Mouse (Mus musculus): ENCODE data around the gene P2rx5. TPM values are rescaled to one million over a fixed set of nuclear protein-coding genes. Genes with fewer than 3 reads are reported as not detected.
A peak's percentile ranks its signal among the peaks of the same experiment; 100 is the strongest.

P2rx5 gene
- polyA plus RNA-seq, 1 experiment from 2014 or later: 0.42 TPM

- Histone ChIP-seq H3K9me3 (no peaks in the 10 kb centered on the region), H3K9ac (no peak overlapping the region), H3K4me3 (replicated peaks) (no peak overlapping the region), H3K36me3 (replicated peaks) (no peaks in the 10 kb centered on the region), H3K4me1 (peaks cover 7% of the 10 kb centered on the region), H3K27ac (no peak overlapping the region), H3K4me2 (no peak overlapping the region), H3K27me3 (no peaks in the 10 kb centered on the region)
- WGBS: 54% methylated on average over 7 of the region's 7 CpGs
- ATAC-seq (ENCODE audit: low FRiP score): no peak
Measured at GRCm38 (mm10) chr11:73146975-73147365, 13.3 kb upstream of the P2rx5 start.

DNA sequence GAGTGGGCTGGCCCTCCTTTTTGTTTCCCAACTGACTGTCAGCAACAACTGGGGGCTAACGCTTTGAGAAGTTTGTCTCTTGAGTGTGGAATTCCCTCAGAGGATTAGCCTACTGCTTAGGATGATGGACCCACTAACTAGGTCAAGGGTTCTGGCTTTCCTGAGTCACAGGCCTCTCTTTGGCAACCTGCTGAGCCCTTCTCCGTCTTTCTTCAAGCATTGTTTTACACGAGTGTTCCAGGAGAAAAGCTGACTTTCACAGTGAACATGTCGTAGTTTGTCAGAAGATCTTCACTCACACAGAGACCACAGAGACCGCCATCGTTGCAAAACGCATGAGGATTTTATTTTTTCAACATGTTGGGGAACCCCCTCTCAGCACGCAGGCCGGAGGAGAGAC lies 12.0 kb upstream of the P2rx5 start:
- Histone ChIP-seq H3K4me1 (peaks cover 7% of the 10 kb centered on the region), H3K27me3 (no peaks in the 10 kb centered on the region), H3K27ac (no peak overlapping the region), H3K9me3 (no peaks in the 10 kb centered on the region), H3K36me3 (replicated peaks) (no peaks in the 10 kb centered on the region), H3K4me2 (no peak overlapping the region), H3K9ac (no peak overlapping the region), H3K4me3 (replicated peaks) (no peak overlapping the region)
- 70% methylated on average over 9 of the region's 9 CpGs for WGBS
- no peak for ATAC-seq (ENCODE audit: low FRiP score)

- Histone ChIP-seq H3K4me2 (no peak overlapping the region), H3K9me3 (no peaks in the 10 kb centered on the region), H3K9ac (no peak overlapping the region), H3K4me1 (peaks cover 2% of the 10 kb centered on the region), H3K4me3 (replicated peaks) (no peak overlapping the region), H3K36me3 (replicated peaks) (no peaks in the 10 kb centered on the region), H3K27me3 (peaks cover 19% of the 10 kb centered on the region), H3K27ac (no peak overlapping the region)
- ATAC-seq (ENCODE audit: low FRiP score): no peak
- WGBS: 84% methylated on average over 6 of the region's 6 CpGs
Measured at GRCm38 (mm10) chr11:73155071-73155470, 5.2 kb upstream of the P2rx5 start.

GRCm38 (mm10) chr11:73160811-73161200 lies 585 bp downstream of the P2rx5 start:
- H3K36me3 ChIP-seq (replicated peaks): no peaks in the 10 kb centered on the region
- peak overlapping the region; percentile 42; the same call in 1 of the 2 replicates for H3K4me3 ChIP-seq (replicated peaks)
- H3K4me2 ChIP-seq: peak overlapping the region; percentile 73
- 18% methylated on average over 6 of the region's 6 CpGs for WGBS
- ATAC-seq (ENCODE audit: low FRiP score): no peak
- no peak overlapping the region for H3K27ac ChIP-seq
- H3K9me3 ChIP-seq: no peaks in the 10 kb centered on the region
- peaks cover 36% of the 10 kb centered on the region for H3K27me3 ChIP-seq
- peaks cover 8% of the 10 kb centered on the region for H3K4me1 ChIP-seq
- no peak overlapping the region for H3K9ac ChIP-seq

GRCm38 (mm10) chr11:73161616-73162015 lies 1.4 kb downstream of the P2rx5 start:
- ATAC-seq (ENCODE audit: low FRiP score): no peak
- Histone ChIP-seq H3K27me3 (peaks cover 36% of the 10 kb centered on the region), H3K27ac (no peak overlapping the region), H3K9me3 (no peaks in the 10 kb centered on the region), H3K36me3 (replicated peaks) (no peaks in the 10 kb centered on the region), H3K9ac (no peak overlapping the region), H3K4me1 (peaks cover 8% of the 10 kb centered on the region), H3K4me2 (no peak overlapping the region), H3K4me3 (replicated peaks) (no peak overlapping the region)
- 91% methylated on average over 4 of the region's 4 CpGs for WGBS

DNA sequence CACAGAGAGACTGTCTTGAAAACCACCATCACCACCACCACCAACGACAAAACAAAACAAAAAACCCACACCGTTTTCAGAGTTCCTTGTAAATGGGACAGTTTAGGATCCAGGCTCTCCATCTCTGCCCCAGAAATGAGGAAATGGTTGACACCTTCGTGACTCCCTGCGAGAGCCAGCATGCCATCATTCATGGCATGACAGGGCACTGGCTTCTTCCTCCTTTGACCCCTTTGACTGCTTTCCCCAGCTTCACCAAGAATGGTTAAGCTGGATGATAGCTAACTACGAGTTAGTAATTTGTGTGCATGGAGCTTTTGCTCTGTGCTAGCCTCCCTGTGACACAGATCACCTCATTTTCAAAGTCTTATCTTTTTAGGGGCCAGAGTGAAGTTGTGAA lies 2.1 kb downstream of the P2rx5 start:
- Histone ChIP-seq H3K4me1 (peaks cover 8% of the 10 kb centered on the region), H3K9ac (no peak overlapping the region), H3K27me3 (peaks cover 36% of the 10 kb centered on the region), H3K4me3 (replicated peaks) (no peak overlapping the region), H3K36me3 (replicated peaks) (no peaks in the 10 kb centered on the region), H3K4me2 (no peak overlapping the region), H3K27ac (no peak overlapping the region), H3K9me3 (no peaks in the 10 kb centered on the region)
- no peak for ATAC-seq (ENCODE audit: low FRiP score)
- 89% methylated on average over 5 of the region's 5 CpGs for WGBS

DNA sequence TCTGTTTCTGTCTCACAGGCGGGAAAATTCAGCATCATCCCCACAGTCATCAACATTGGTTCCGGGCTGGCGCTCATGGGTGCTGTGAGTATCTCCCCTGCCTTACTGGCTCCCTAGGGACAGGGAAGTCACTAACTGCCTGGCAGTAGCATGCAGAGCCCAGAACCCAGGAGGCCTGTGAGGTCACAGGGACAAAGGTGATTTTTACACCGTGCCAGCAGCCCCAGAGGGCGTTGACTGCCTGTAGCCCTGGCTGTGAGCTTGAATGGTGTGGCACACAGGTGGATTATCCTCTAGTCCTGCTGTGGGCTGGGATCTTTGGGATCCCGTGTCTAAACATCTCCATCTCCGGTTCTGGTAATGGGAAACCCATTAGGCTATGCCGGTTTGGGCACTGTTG lies 7.8 kb downstream of the P2rx5 start:
- Histone ChIP-seq H3K9ac (no peak overlapping the region), H3K4me3 (replicated peaks) (no peak overlapping the region), H3K4me1 (no peaks in the 10 kb centered on the region), H3K4me2 (no peak overlapping the region), H3K9me3 (no peaks in the 10 kb centered on the region), H3K27ac (no peak overlapping the region), H3K27me3 (no peaks in the 10 kb centered on the region), H3K36me3 (replicated peaks) (0 out of 2 replicates have a peak, but pooled peaks cover 4% of the 10 kb centered on the region)
- WGBS: 86% methylated on average over 8 of the region's 8 CpGs
- ATAC-seq (ENCODE audit: low FRiP score): no peak

- Histone ChIP-seq H3K9ac (no peak overlapping the region), H3K27ac (no peak overlapping the region), H3K27me3 (no peaks in the 10 kb centered on the region), H3K36me3 (replicated peaks) (0 out of 2 replicates have a peak, but pooled peaks cover 4% of the 10 kb centered on the region), H3K4me3 (replicated peaks) (no peak overlapping the region), H3K9me3 (no peaks in the 10 kb centered on the region), H3K4me1 (no peaks in the 10 kb centered on the region), H3K4me2 (no peak overlapping the region)
- 85% methylated on average over 6 of the region's 6 CpGs for WGBS
- ATAC-seq (ENCODE audit: low FRiP score): no peak
Measured at GRCm38 (mm10) chr11:73168576-73168975, 8.4 kb downstream of the P2rx5 start.

DNA sequence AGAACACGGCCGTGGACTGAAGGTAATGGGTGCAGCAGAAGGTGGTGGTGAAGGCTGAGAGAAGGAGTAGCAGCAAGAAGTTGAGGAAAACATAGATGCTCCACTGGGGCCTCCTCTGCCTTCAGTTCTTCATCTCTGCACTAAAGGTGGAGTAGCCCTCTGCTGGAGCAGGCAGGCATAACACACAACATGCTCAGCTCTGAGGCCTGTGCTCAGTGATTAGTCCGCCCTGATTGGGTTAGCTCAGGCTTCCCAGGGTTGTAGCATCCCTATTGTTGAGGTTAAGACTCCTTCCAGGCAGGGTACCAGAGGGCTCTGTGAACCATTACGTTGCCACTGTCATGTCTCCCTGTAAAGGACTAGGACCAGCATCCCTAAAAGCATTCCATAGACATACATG lies 9.0 kb downstream of the P2rx5 start:
- H3K27ac ChIP-seq: no peak overlapping the region
- 39% methylated on average over 4 of the region's 4 CpGs for WGBS
- H3K9ac ChIP-seq: no peak overlapping the region
- H3K4me2 ChIP-seq: no peak overlapping the region
- H3K4me3 ChIP-seq (replicated peaks): no peak overlapping the region
- H3K4me1 ChIP-seq: no peaks in the 10 kb centered on the region
- H3K36me3 ChIP-seq (replicated peaks): peaks cover 9% of the 10 kb centered on the region
- ATAC-seq (ENCODE audit: low FRiP score): no peak
- H3K9me3 ChIP-seq: no peaks in the 10 kb centered on the region
- H3K27me3 ChIP-seq: no peaks in the 10 kb centered on the region

- no peak for ATAC-seq (ENCODE audit: low FRiP score)
- H3K9ac ChIP-seq: no peak overlapping the region
- no peaks in the 10 kb centered on the region for H3K27me3 ChIP-seq
- H3K9me3 ChIP-seq: no peaks in the 10 kb centered on the region
- H3K4me3 ChIP-seq (replicated peaks): no peak overlapping the region
- H3K4me1 ChIP-seq: peaks cover 16% of the 10 kb centered on the region
- H3K36me3 ChIP-seq (replicated peaks): peaks cover 15% of the 10 kb centered on the region
- H3K27ac ChIP-seq: no peak overlapping the region
- no peak overlapping the region for H3K4me2 ChIP-seq
- WGBS: 69% methylated on average over 5 of the region's 5 CpGs
Measured at GRCm38 (mm10) chr11:73172186-73172585, 12.0 kb downstream of the P2rx5 start.

DNA sequence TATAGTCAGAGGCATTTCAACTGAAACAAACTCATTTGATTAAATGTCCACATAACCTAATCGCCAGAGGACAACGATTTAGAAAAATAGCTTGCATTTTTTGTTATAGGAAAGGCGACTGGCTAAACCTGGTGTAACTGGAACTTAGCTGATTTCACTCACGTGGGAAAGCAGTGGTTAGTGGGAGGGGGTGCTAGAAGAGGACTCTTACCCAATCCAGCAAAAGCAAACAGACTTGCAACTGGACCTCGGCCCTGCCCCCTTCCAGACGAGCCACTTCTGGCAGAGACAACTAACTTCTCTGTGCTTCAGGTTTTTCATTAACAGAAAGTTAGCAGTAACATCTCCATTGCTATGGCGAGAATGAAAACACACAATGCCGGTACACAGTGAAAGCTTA lies 15.4 kb downstream of the P2rx5 start:
- Histone ChIP-seq H3K4me3 (replicated peaks) (peak overlapping the region; percentile 97), H3K9ac (peak overlapping the region; percentile 92), H3K9me3 (no peaks in the 10 kb centered on the region), H3K4me1 (peaks cover 30% of the 10 kb centered on the region), H3K4me2 (peak overlapping the region; percentile 73), H3K27ac (no peak overlapping the region), H3K27me3 (no peaks in the 10 kb centered on the region), H3K36me3 (replicated peaks) (peaks cover 18% of the 10 kb centered on the region)
- ATAC-seq (ENCODE audit: low FRiP score): no peak
- 55% methylated on average over 8 of the region's 8 CpGs for WGBS

- Histone ChIP-seq H3K27me3 (no peaks in the 10 kb centered on the region), H3K4me3 (replicated peaks) (peak overlapping the region; percentile 97), H3K9me3 (no peaks in the 10 kb centered on the region), H3K9ac (peak overlapping the region; percentile 92), H3K36me3 (replicated peaks) (peaks cover 16% of the 10 kb centered on the region), H3K27ac (peak overlapping the region; percentile 76), H3K4me1 (peaks cover 30% of the 10 kb centered on the region), H3K4me2 (peak overlapping the region; percentile 73)
- no peak for ATAC-seq (ENCODE audit: low FRiP score)
- WGBS: 2% methylated on average over 15 of the region's 15 CpGs
Measured at GRCm38 (mm10) chr11:73176186-73176585, 16.0 kb downstream of the P2rx5 start.

GRCm38 (mm10) chr11:73176608-73177508 lies 16.6 kb downstream of the P2rx5 start, which contains the start of the genes Emc6 and Tax1bp3:
TSS of gene Emc6 (minus strand) at chr11:73177037.
TSS of gene Tax1bp3 (plus strand) at chr11:73177083.
- Histone ChIP-seq H3K27me3 (no peaks in the 10 kb centered on the region), H3K9ac (peak within 1 kb of the TSS; percentile 92), H3K9me3 (no peaks in the 10 kb centered on the region), H3K36me3 (replicated peaks) (peaks cover 16% of the 10 kb centered on the region), H3K4me2 (peak within 1 kb of the TSS; percentile 73), H3K4me1 (peaks cover 30% of the 10 kb centered on the region), H3K4me3 (replicated peaks) (peak within 1 kb of the TSS; percentile 97), H3K27ac (peak within 1 kb of the TSS; percentile 84)
- under 1% methylated on average over 81 of the region's 81 CpGs for WGBS
- ATAC-seq (ENCODE audit: low FRiP score): peak; percentile 98
